ENCODE assay signal across 10 mouse cellular contexts in genomic region chr16:21865250-21865982, GRCm38 (mm10).
DNase-seq lines count a peak whose midpoint lies in the region; ATAC-seq lines count a peak whose summit lies in the region.
"Had no signal": no experiment of that assay in that cellular context is flagged by ENCODE, and none has a peak within 500 bp of the region (broad histone marks: within the 10 kb centered on the region; RNA-seq: fewer than 3 reads in every experiment).

No protein-coding gene starts in this region.

- ATAC-seq in forebrain, embryonic 13.5 days = peak; percentile 24; the same call in 1 of the 2 replicates
- peak; percentile 60 for ATAC-seq in kidney, embryonic 15.5 days (replicated peaks; ENCODE audit: low FRiP score)

- H3K36me3 ChIP-seq in forebrain, embryonic 13.5 days (ENCODE audit: poor library complexity, severe bottlenecking) = no peaks in the 10 kb centered on the region
- H3K36me3 ChIP-seq in kidney, embryonic 15.5 days = no peaks in the 10 kb centered on the region
- H3K36me3 ChIP-seq: limb, embryonic 12.5 days had no signal

- no peak overlapping the region for H3K4me3 ChIP-seq in forebrain, embryonic 13.5 days
- H3K4me3 ChIP-seq in kidney, embryonic 15.5 days (replicated peaks) = no peak overlapping the region
- H3K4me3 ChIP-seq: limb, embryonic 12.5 days had no signal

- no peak overlapping the region for H3K9ac ChIP-seq in forebrain, embryonic 13.5 days
- H3K9ac ChIP-seq in kidney, embryonic 15.5 days = no peak overlapping the region
- H3K9ac ChIP-seq: limb, embryonic 12.5 days had no signal

- no peaks in the 10 kb centered on the region for H3K9me3 ChIP-seq in forebrain, embryonic 13.5 days (replicated peaks)
- no peaks in the 10 kb centered on the region; the same call in 1 of the 2 replicates for H3K9me3 ChIP-seq in kidney, embryonic 15.5 days (replicated peaks)
- H3K9me3 ChIP-seq: limb, embryonic 12.5 days had no signal

- DNase-seq in adrenal gland, postnatal 10 days = peak; percentile 9
- no peak for DNase-seq in adrenal gland, adult 8-10 months
- peak; percentile 44 for DNase-seq in neural tube, embryonic 10.5 days (ENCODE audit: extremely low spot score, low spot score)
- no peak for DNase-seq in thymus, postnatal 4 days
- DNase-seq in thymus, postnatal 25 days = no peak
- DNase-seq in right cerebral cortex, postnatal 25 days = no peak
- DNase-seq: heart, adult 18-20 months had no signal

- peak overlapping the region; percentile 48; the same call in 1 of the 2 replicates for H3K27ac ChIP-seq in forebrain, embryonic 13.5 days
- no peak overlapping the region for H3K27ac ChIP-seq in kidney, embryonic 15.5 days
- H3K27ac ChIP-seq: limb, embryonic 12.5 days had no signal

- peaks cover 41% of the 10 kb centered on the region for H3K4me1 ChIP-seq in forebrain, embryonic 13.5 days
- H3K4me1 ChIP-seq in kidney, embryonic 15.5 days = peaks cover 15% of the 10 kb centered on the region

- H3K4me2 ChIP-seq in forebrain, embryonic 13.5 days = no peak overlapping the region
- no peak overlapping the region for H3K4me2 ChIP-seq in kidney, embryonic 15.5 days
- H3K4me2 ChIP-seq: limb, embryonic 12.5 days had no signal

- no peaks in the 10 kb centered on the region for H3K27me3 ChIP-seq in forebrain, embryonic 13.5 days
- H3K27me3 ChIP-seq in kidney, embryonic 15.5 days = 0 out of 2 replicates have a peak, but pooled peaks cover 2% of the 10 kb centered on the region
- H3K27me3 ChIP-seq: limb, embryonic 12.5 days had no signal

- 49% methylated on average over 7 of the region's 7 CpGs for WGBS in forebrain, embryonic 13.5 days
- WGBS in kidney, embryonic 15.5 days = 13% methylated on average over 7 of the region's 7 CpGs

Comparison
In these comparisons a context has a peak if more than half of its experiments do, and no peak if none do; other contexts are left out.
1. DNase-seq: peak in adrenal gland, postnatal 10 days (single experiment) and neural tube, embryonic 10.5 days (single experiment); none in adrenal gland, adult 8-10 months (single experiment), thymus, postnatal 4 days (single experiment), thymus, postnatal 25 days (single experiment) and right cerebral cortex, postnatal 25 days (single experiment).